Mouse (Mus musculus): ENCODE data around the gene Enah. TPM values are rescaled to one million over a fixed set of nuclear protein-coding genes. Genes with fewer than 3 reads are reported as not detected.

The Enah gene
- total RNA-seq, 2 experiments from 2014 or later = 181 to 193 TPM

- DNase-seq (ENCODE audit: low spot score in 2 of 2) = no peak
Observed at GRCm38 (mm10) chr1:181880752-181881325, 139.0 kb downstream of the Enah start.

GRCm38 (mm10) chr1:181878436-181878835, 141.4 kb downstream of the Enah start:
- DNase-seq (ENCODE audit: low spot score in 2 of 2) = peak in 1 of 2 experiments; percentile 57

DNA sequence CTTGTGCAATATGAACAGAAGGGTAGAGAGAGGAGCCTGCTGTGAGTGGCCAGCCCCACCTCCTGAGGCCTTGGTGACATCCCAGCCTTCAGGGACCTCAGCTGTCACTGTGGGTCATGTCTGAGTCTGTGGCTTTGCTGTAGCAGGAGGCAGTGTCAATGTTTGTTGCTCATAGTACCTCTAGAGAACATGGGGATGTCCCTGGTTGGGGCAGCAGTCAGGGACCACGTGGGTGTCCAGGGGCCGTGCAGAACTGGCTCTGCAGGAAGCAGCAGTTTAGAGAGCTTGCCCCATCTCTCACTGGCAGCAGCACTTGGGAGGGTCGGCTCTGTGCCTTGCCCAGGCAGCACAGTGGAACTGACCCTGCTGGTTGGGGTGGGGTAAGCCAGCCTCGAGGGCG, 142.7 kb downstream of the Enah start:
- no peak for DNase-seq (ENCODE audit: low spot score in 2 of 2)

- no peak for DNase-seq (ENCODE audit: low spot score in 2 of 2)
Observed at GRCm38 (mm10) chr1:181876656-181877055, 143.1 kb downstream of the Enah start.

GRCm38 (mm10) chr1:181873086-181873920, 146.5 kb downstream of the Enah start:
- no peak for DNase-seq (ENCODE audit: low spot score in 2 of 2)

GRCm38 (mm10) chr1:181872639-181873038, 147.2 kb downstream of the Enah start:
- DNase-seq (ENCODE audit: low spot score in 2 of 2) = no peak

GRCm38 (mm10) chr1:181866429-181867280, 153.1 kb downstream of the Enah start:
- DNase-seq (ENCODE audit: low spot score in 2 of 2) = no peak

DNA sequence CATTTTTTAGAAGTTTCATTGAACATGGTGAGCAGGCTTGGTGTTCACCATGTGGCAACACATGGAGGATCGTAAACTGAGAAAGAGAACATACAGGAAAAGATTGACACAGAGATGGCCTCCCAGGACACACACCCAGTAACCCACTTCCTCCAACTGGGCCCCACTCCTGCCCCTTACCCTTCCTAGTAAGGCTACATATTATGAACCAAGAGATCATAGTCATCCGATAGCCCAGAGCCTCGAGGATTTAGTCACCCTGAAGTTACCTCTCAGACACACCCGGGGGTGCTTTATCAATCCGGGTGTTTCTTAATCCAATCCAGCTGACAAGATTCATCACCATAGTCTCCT, 153.9 kb downstream of the Enah start:
- no peak for DNase-seq (ENCODE audit: low spot score in 2 of 2)

GRCm38 (mm10) chr1:181864971-181865862, 154.6 kb downstream of the Enah start:
- no peak for DNase-seq (ENCODE audit: low spot score in 2 of 2)

GRCm38 (mm10) chr1:181863431-181863830, 156.4 kb downstream of the Enah start:
- DNase-seq (ENCODE audit: low spot score in 2 of 2) = no peak

DNA sequence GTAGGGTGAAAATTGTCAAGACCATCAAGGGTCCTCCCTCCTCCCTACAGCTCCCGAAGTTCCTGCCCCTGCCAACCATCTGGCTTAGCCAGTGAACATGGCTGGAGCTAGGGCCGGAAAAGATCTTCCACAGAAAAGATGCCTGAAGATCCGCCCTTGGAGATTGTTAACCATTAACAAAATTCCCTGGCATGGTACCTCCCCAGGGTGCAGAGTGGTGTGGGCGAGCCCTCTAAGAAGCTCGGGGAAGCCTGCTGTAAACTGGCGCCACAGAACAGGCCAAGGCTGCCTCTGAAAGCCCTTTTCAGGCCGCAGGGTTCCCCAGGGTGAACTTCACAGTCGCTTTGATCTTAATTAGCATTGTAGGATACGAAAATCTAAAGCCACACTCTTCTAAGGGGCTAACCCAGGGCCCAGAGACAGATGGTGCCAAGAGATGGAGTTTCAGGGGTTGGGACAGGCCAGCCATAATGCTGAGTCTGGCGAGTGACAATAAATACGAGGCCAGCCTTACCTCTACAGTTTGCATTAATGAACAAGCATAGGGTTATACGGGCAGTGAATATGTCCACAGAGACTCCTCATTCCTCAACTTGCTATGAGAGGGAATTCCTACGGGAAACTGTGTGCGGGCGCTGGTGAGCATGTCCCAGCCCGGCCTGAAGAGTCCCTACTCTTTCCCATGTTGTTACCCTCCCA, 157.0 kb downstream of the Enah start:
- DNase-seq (ENCODE audit: low spot score in 2 of 2) = no peak

DNA sequence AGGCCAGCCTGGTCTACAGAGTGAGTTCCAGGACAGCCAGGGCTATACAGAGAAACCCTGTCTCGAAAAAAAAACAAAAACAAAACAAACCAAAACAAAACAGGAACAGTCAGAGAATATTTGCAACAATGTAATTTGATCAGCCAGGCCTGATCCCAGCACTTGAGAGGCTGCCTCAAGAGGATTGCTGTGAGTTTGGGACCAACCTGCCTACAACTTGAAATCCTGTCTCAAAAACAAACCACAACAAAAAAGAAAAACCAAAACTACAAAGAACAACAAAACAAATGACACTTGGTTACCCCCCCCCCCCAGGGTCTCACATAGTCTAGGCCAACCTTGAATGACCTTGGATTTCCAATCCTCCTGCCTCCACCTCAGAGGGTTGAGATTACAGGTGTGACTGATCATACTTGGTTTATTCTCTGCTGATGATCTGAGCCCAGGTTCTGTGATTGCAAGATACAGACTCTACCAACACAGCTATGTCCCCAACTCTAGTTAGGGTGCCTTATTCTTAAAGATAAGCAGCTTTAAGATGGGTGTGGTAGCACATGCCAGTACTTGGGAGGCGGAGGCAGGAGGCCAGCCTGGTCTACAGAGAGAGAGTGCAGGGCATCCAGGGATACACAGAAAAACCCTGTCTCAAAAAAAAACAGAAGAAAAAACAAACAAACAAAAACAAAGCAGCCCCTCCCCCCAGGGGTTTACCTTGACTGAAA, 158.4 kb downstream of the Enah start:
- DNase-seq (ENCODE audit: low spot score in 2 of 2) = no peak

- DNase-seq (ENCODE audit: low spot score in 2 of 2) = no peak
Observed at GRCm38 (mm10) chr1:181860659-181861058, 159.1 kb downstream of the Enah start.

DNA sequence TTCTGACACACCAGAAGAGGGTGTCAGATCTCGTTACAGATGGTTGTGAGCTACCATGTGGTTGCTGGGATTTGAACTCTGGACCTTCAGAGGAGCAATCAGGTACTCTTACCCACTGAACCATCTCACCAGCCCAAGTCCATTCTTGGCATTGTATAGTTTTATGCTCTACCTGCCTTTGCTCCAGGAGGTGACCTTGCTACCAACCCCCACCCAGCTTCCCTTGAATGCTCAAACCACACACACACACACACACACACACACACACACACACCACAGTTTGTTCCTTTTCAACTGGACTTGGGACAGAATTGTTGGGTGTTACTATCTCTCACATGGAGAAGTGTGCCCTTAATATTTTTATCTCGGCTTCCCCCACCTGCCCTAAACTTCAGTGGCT, 163.5 kb downstream of the Enah start:
- DNase-seq (ENCODE audit: low spot score in 2 of 2) = no peak

- no peak for DNase-seq (ENCODE audit: low spot score in 2 of 2)
Observed at GRCm38 (mm10) chr1:181854829-181855228, 165.0 kb downstream of the Enah start.

DNA sequence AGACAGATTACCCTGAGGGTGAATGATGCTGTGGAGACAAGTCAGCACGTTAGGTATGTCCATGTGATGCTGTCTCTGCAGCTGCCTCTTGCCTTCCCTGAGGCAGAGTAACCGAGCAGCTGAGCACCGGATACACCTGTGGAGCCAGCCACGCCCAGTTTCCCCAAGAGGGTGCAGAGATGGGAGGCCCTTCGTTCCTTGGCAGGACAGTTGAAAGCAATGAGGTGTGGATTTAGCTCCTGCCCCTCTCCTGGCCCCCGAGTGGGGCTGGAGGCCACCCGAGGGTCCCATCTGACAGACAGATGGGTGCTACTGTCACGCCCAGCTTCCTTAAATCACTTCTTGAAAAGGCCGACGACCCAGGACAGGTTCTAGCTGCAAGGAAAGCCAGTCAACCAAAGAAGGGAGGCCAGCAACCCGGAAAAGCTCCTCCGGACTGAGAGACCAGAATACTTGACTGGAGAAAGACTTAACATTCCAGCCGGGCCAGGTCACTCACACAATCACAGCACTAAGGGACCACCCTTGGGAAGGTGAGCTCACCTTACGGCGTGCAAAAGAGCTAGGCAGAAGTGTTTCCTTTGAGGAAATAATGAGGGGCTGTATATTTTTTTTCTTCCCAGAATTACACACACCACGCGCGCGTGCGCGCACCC, 166.6 kb downstream of the Enah start:
- DNase-seq (ENCODE audit: low spot score in 2 of 2) = no peak

DNA sequence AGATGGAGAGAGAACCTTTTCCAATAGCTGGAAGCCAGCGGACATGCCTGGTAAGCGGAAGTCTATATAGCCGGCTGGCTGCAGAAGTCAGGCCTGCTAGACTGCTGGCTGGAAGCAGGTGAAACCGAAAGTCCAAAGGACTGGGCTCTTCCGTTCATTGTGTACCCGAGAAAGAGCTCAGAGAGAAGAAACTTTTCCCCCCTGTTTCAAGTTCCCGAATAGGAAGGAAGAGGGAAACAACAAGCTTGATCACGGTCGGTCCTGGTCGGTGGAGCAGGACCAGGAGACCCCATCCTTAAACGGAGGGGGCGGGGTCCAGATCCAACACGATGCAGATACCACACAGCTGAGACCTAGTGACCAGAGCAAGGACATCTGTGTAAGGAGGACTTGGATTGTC, 167.3 kb downstream of the Enah start:
- DNase-seq (ENCODE audit: low spot score in 2 of 2) = no peak

DNA sequence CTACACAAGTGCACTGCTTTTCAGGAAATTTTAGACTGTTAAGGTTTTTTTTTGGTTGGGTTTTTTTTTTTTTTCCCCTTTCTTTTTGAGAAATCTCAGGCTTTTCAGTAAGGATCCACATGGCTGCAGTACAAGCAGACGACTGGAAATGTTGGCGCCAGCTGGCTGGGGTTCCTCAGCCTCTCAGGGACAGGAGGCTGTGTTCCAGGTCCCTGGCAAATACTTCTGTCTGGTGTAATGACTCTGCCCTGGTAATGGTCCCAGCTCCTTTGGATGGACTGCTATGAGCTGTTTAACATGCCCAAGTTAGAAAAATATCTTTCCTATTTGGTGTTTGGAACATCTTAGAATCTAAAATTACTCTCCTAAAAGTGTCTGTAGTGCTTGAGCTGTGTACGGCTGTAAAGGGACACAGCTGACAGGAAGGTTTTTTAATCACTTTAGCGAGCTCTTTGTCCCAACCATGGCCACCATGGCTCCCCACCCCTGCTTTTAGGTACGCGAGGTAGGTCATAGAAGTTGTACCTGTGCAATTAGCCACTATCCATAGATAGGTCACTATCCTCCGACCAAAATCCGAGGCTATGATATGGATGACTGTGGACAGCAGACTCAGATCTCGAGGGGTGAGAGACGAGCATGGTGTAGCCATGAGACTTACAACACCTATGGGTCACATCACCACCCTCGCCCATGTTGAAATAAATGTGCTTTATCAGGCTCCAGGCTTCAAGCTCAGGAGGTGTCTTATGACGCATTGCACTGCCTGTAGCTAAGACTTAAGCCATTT, 168.1 kb downstream of the Enah start:
- peak; percentile 63 to 85 for DNase-seq (ENCODE audit: low spot score in 2 of 2)
